Mouse (Mus musculus) testis, adult 2 months (tissue): ENCODE results near the gene Srsf1.

Source experiments
- CTCF ChIP-seq: fragments of 200-500 bp; IDR thresholded peaks from 2 replicates; pipeline ENCODE4 v1.5.1; 2012; ENCODE audit warnings: low read depth, mild to moderate bottlenecking, inconsistent platforms, low read length, moderate library complexity; ENCODE audit not compliant: control insufficient read depth, insufficient read depth, insufficient replicate concordance
- POLR2A ChIP-seq: fragments of 200-500 bp; IDR thresholded peaks from 2 replicates; pipeline ENCODE4 v1.6.1; 2012; ENCODE audit warnings: low read depth, mild to moderate bottlenecking, inconsistent platforms, low read length, moderate library complexity; ENCODE audit not compliant: control insufficient read depth

DNA sequence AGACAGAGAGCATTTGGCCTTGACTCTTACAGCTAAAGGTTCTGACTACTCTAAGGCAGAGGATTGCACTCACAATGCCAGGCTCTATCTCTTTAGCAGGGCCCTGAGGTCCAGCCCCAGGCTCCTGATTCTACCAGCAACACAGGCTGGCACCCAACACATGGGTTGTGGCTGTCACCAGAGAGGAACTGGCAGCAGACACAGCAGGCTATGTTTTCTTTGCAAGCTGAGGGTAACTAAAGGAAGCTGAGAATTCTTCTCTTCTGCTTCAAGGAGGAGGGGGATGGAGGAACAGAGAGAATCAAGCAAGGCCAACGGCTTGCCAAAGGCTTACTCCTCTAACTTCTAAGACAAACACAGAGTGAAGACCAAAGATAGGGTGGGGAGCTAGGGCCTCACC lies 38.5 kb upstream of the Srsf1 start:
- TF ChIP-seq POLR2A = no peak
- no peak for TF ChIP-seq CTCF
